Mouse (Mus musculus) forebrain, embryonic 10.5 days (tissue): Measurements from ENCODE around the gene Unc13d. TPM values are rescaled to one million over a fixed set of nuclear protein-coding genes. Genes with fewer than 3 reads are reported as not detected.

Source experiments
- DNase-seq: peaks from one replicate; pipeline ENCODE4 v3.0.0-alpha.2; 2017; ENCODE audit warnings: low spot score; ENCODE audit errors: extremely low spot score
- H3K27ac ChIP-seq: fragments of 300-500 bp; sonication (generic); 2 replicates; pipeline ENCODE4 v1.5.1; 2016; ENCODE audit warnings: mild to moderate bottlenecking
- H3K27me3 ChIP-seq: fragments of 300-500 bp; sonication (generic); 2 replicates; pipeline ENCODE4 v1.6.1; 2016; ENCODE audit warnings: mild to moderate bottlenecking; ENCODE audit not compliant: poor library complexity, severe bottlenecking
- H3K36me3 ChIP-seq: fragments of 300-500 bp; sonication (generic); replicated peaks from 2 replicates; pipeline ENCODE4 v1.6.1; 2016; ENCODE audit warnings: mild to moderate bottlenecking, moderate library complexity
- H3K4me1 ChIP-seq: fragments of 300-500 bp; sonication (generic); 2 replicates; pipeline ENCODE4 v1.6.1; 2016
- H3K4me3 ChIP-seq: fragments of 300-500 bp; sonication (generic); 2 replicates; pipeline ENCODE4 v1.5.1; 2016; ENCODE audit warnings: mild to moderate bottlenecking, moderate library complexity
- H3K9me3 ChIP-seq: fragments of 300-500 bp; sonication (generic); 2 replicates; pipeline ENCODE4 v1.6.1; 2016; ENCODE audit warnings: mild to moderate bottlenecking, moderate library complexity
- WGBS: fragments of 180-500 bp; shearing (Covaris S2); methylation state at CpG from one replicate; pipeline ENCODE4 v1.1.7; 2016; 5-methylcytosine and 5-hydroxymethylcytosine counted together
- polyA plus RNA-seq: library from polyadenylated mRNA; unstranded; fragments of >200 nt; fragmentation: Nextera tagmentation; extraction: Ambion mirVana; gene quantifications from 2 replicates; pipeline ENCODE4 v1.2.1, GENCODE M21; 2016

Gene Unc13d
- polyA plus RNA-seq, 1 experiment from 2014 or later: 3.7 TPM

- H3K9me3 ChIP-seq: no peaks in the 10 kb centered on the region
- H3K36me3 ChIP-seq: peaks cover 64% of the 10 kb centered on the region
- no peak overlapping the region for H3K4me3 ChIP-seq
- H3K27ac ChIP-seq: no peak overlapping the region
- H3K4me1 ChIP-seq: peaks cover 55% of the 10 kb centered on the region
- no peaks in the 10 kb centered on the region for H3K27me3 ChIP-seq
- no peak for DNase-seq
- 94% methylated on average over 14 of the region's 14 CpGs for WGBS
Measured at GRCm38 (mm10) chr11:116083096-116083672, 5.4 kb upstream of the Unc13d start.

- H3K36me3 ChIP-seq: peaks cover 64% of the 10 kb centered on the region
Measured at GRCm38 (mm10) chr11:116081081-116081480, 3.3 kb upstream of the Unc13d start.

GRCm38 (mm10) chr11:116079511-116079910, 1.8 kb upstream of the Unc13d start:
- H3K4me1 ChIP-seq: peaks cover 59% of the 10 kb centered on the region
- DNase-seq: no peak
- WGBS: 93% methylated on average over 10 of the region's 10 CpGs
- peak overlapping the region; percentile 47; the same call in 1 of the 2 replicates for H3K4me3 ChIP-seq
- no peaks in the 10 kb centered on the region for H3K9me3 ChIP-seq
- peak overlapping the region; percentile 80 for H3K27ac ChIP-seq
- H3K36me3 ChIP-seq: peaks cover 58% of the 10 kb centered on the region
- H3K27me3 ChIP-seq: no peaks in the 10 kb centered on the region

More at GRCm38 (mm10) chr11:116081081-116081480, 3.3 kb upstream of the Unc13d start:
- Histone ChIP-seq H3K4me1 (peaks cover 63% of the 10 kb centered on the region), H3K27me3 (no peaks in the 10 kb centered on the region), H3K4me3 (no peak overlapping the region), H3K27ac (0 out of 2 replicates have a peak overlapping the region, but pooled peaks have one; percentile 13), H3K9me3 (no peaks in the 10 kb centered on the region)
- DNase-seq: no peak
- 76% methylated on average over 6 of the region's 6 CpGs for WGBS

GRCm38 (mm10) chr11:116078676-116079320, 1.0 kb upstream of the Unc13d start:
- no peaks in the 10 kb centered on the region for H3K27me3 ChIP-seq
- H3K4me1 ChIP-seq: peaks cover 66% of the 10 kb centered on the region
- peak; percentile 49 for DNase-seq
- peaks cover 51% of the 10 kb centered on the region for H3K36me3 ChIP-seq
- H3K9me3 ChIP-seq: no peaks in the 10 kb centered on the region
- peak overlapping the region; percentile 47 for H3K4me3 ChIP-seq
- H3K27ac ChIP-seq: peak overlapping the region; percentile 80
- WGBS: 31% methylated on average over 10 of the region's 10 CpGs

- H3K9me3 ChIP-seq: no peaks in the 10 kb centered on the region
- peaks cover 66% of the 10 kb centered on the region for H3K4me1 ChIP-seq
- peak overlapping the region; percentile 47 for H3K4me3 ChIP-seq
- peaks cover 45% of the 10 kb centered on the region for H3K36me3 ChIP-seq
- WGBS: 12% methylated on average over 16 of the region's 16 CpGs
- DNase-seq: peak; percentile 54
- no peaks in the 10 kb centered on the region for H3K27me3 ChIP-seq
- peak overlapping the region; percentile 86 for H3K27ac ChIP-seq
Measured at GRCm38 (mm10) chr11:116078221-116078620, 460 bp upstream of the Unc13d start.

GRCm38 (mm10) chr11:116076836-116077235, 925 bp downstream of the Unc13d start:
- DNase-seq: no peak
- Histone ChIP-seq H3K27ac (peak overlapping the region; percentile 86), H3K4me3 (peak overlapping the region; percentile 47; the same call in 1 of the 2 replicates), H3K36me3 (peaks cover 32% of the 10 kb centered on the region), H3K4me1 (peaks cover 66% of the 10 kb centered on the region), H3K27me3 (no peaks in the 10 kb centered on the region), H3K9me3 (no peaks in the 10 kb centered on the region)
- WGBS: 81% methylated on average over 7 of the region's 7 CpGs

GRCm38 (mm10) chr11:116076266-116076540, 1.6 kb downstream of the Unc13d start:
- no peak overlapping the region for H3K4me3 ChIP-seq
- peaks cover 25% of the 10 kb centered on the region for H3K36me3 ChIP-seq
- DNase-seq: no peak
- no peaks in the 10 kb centered on the region for H3K27me3 ChIP-seq
- H3K27ac ChIP-seq: peak overlapping the region; percentile 86; the same call in 1 of the 2 replicates
- H3K4me1 ChIP-seq: peaks cover 61% of the 10 kb centered on the region
- H3K9me3 ChIP-seq: no peaks in the 10 kb centered on the region
- WGBS: 64% methylated on average over 7 of the region's 7 CpGs

- 65% methylated on average over 20 of the region's 20 CpGs for WGBS
- H3K4me1 ChIP-seq: peaks cover 57% of the 10 kb centered on the region
- H3K36me3 ChIP-seq: peaks cover 20% of the 10 kb centered on the region
- no peaks in the 10 kb centered on the region for H3K27me3 ChIP-seq
- peak overlapping the region; percentile 86; the same call in 1 of the 2 replicates for H3K27ac ChIP-seq
- H3K4me3 ChIP-seq: no peak overlapping the region
- no peaks in the 10 kb centered on the region for H3K9me3 ChIP-seq
- no peak for DNase-seq
Measured at GRCm38 (mm10) chr11:116075539-116076265, 2.1 kb downstream of the Unc13d start.

GRCm38 (mm10) chr11:116074436-116074991, 3.2 kb downstream of the Unc13d start:
- WGBS: 71% methylated on average over 7 of the region's 7 CpGs
- Histone ChIP-seq H3K4me1 (peaks cover 45% of the 10 kb centered on the region), H3K9me3 (no peaks in the 10 kb centered on the region), H3K36me3 (peaks cover 9% of the 10 kb centered on the region), H3K27me3 (no peaks in the 10 kb centered on the region), H3K27ac (0 out of 2 replicates have a peak overlapping the region, but pooled peaks have one; percentile 35), H3K4me3 (no peak overlapping the region)
- no peak for DNase-seq

- Histone ChIP-seq H3K4me3 (no peak overlapping the region), H3K9me3 (no peaks in the 10 kb centered on the region), H3K4me1 (peaks cover 26% of the 10 kb centered on the region), H3K27ac (no peak overlapping the region), H3K27me3 (no peaks in the 10 kb centered on the region), H3K36me3 (no peaks in the 10 kb centered on the region)
- no peak for DNase-seq
- 81% methylated on average over 3 of the region's 3 CpGs for WGBS
Measured at GRCm38 (mm10) chr11:116072608-116073007, 5.2 kb downstream of the Unc13d start.

GRCm38 (mm10) chr11:116071510-116071909, 6.3 kb downstream of the Unc13d start:
- 66% methylated on average over 5 of the region's 5 CpGs for WGBS

GRCm38 (mm10) chr11:116065345-116065744, 12.4 kb downstream of the Unc13d start:
- WGBS: 88% methylated on average over 12 of the region's 12 CpGs
- Histone ChIP-seq H3K9me3 (no peaks in the 10 kb centered on the region), H3K27ac (no peak overlapping the region), H3K27me3 (no peaks in the 10 kb centered on the region), H3K4me1 (peaks cover 28% of the 10 kb centered on the region), H3K4me3 (no peak overlapping the region), H3K36me3 (peaks cover 34% of the 10 kb centered on the region)
- no peak for DNase-seq

More at GRCm38 (mm10) chr11:116071510-116071909, 6.3 kb downstream of the Unc13d start:
- no peaks in the 10 kb centered on the region for H3K27me3 ChIP-seq
- no peaks in the 10 kb centered on the region for H3K36me3 ChIP-seq
- H3K4me1 ChIP-seq: peaks cover 21% of the 10 kb centered on the region
- H3K27ac ChIP-seq: no peak overlapping the region
- no peak for DNase-seq
- H3K9me3 ChIP-seq: no peaks in the 10 kb centered on the region
- H3K4me3 ChIP-seq: no peak overlapping the region
